Mouse (Mus musculus): ENCODE results near the gene Gm20379. TPM values are rescaled to one million over a fixed set of nuclear protein-coding genes. Genes with fewer than 3 reads are reported as not detected.

The Gm20379 gene
- polyA plus RNA-seq, 1 experiment from 2014 or later, result 1.5 TPM

GRCm38 (mm10) chr13:92301754-92302153 lies 4.0 kb upstream of the Gm20379 start:
- no peak overlapping the region for H3K4me3 ChIP-seq

GRCm38 (mm10) chr13:92302466-92302865 lies 3.3 kb upstream of the Gm20379 start:
- Histone ChIP-seq H3K4me2 (replicated peaks) (no peak overlapping the region), H3K36me3 (peaks cover 26% of the 10 kb centered on the region), H3K9me3 (no peaks in the 10 kb centered on the region), H3K27ac (no peak overlapping the region), H3K4me3 (no peak overlapping the region), H3K9ac (no peak overlapping the region), H3K27me3 (no peaks in the 10 kb centered on the region), H3K4me1 (peaks cover 37% of the 10 kb centered on the region)
- no peak for ATAC-seq (ENCODE audit: low FRiP score, low read depth)
- 46% methylated on average over 4 of the region's 4 CpGs for WGBS

More at GRCm38 (mm10) chr13:92301754-92302153, 4.0 kb upstream of the Gm20379 start:
- Histone ChIP-seq H3K4me2 (replicated peaks) (no peak overlapping the region), H3K27me3 (no peaks in the 10 kb centered on the region), H3K9me3 (no peaks in the 10 kb centered on the region), H3K36me3 (peaks cover 31% of the 10 kb centered on the region), H3K27ac (no peak overlapping the region), H3K4me1 (peaks cover 37% of the 10 kb centered on the region), H3K9ac (no peak overlapping the region)
- ATAC-seq (ENCODE audit: low FRiP score, low read depth), result no peak
- 36% methylated on average over 4 of the region's 4 CpGs for WGBS

GRCm38 (mm10) chr13:92303062-92303948 lies 2.5 kb upstream of the Gm20379 start:
- Histone ChIP-seq H3K27ac (no peak overlapping the region; the same call in 1 of the 2 replicates), H3K9me3 (no peaks in the 10 kb centered on the region), H3K27me3 (no peaks in the 10 kb centered on the region), H3K4me2 (replicated peaks) (no peak overlapping the region), H3K4me3 (no peak overlapping the region), H3K36me3 (peaks cover 34% of the 10 kb centered on the region), H3K4me1 (peaks cover 37% of the 10 kb centered on the region), H3K9ac (no peak overlapping the region)
- peak; percentile 55; the same call in 1 of the 2 replicates for ATAC-seq (ENCODE audit: low FRiP score, low read depth)
- WGBS, result 30% methylated on average over 8 of the region's 8 CpGs

- H3K27me3 ChIP-seq, result no peaks in the 10 kb centered on the region
- H3K9me3 ChIP-seq, result no peaks in the 10 kb centered on the region
- no peak overlapping the region for H3K9ac ChIP-seq
- no peak overlapping the region for H3K4me3 ChIP-seq
- H3K4me2 ChIP-seq (replicated peaks), result no peak overlapping the region
- peaks cover 39% of the 10 kb centered on the region for H3K36me3 ChIP-seq
- WGBS, result 93% methylated on average over 5 of the region's 5 CpGs
- no peak for ATAC-seq (ENCODE audit: low FRiP score, low read depth)
- H3K27ac ChIP-seq, result no peak overlapping the region
- H3K4me1 ChIP-seq, result peaks cover 37% of the 10 kb centered on the region
Measured at GRCm38 (mm10) chr13:92304291-92304690, 1.5 kb upstream of the Gm20379 start.

GRCm38 (mm10) chr13:92314613-92315012 lies 8.8 kb downstream of the Gm20379 start:
- WGBS, result 61% methylated on average over 5 of the region's 5 CpGs
- Histone ChIP-seq H3K36me3 (peaks cover 43% of the 10 kb centered on the region), H3K4me2 (replicated peaks) (no peak overlapping the region), H3K9ac (no peak overlapping the region), H3K4me3 (no peak overlapping the region), H3K27me3 (no peaks in the 10 kb centered on the region), H3K4me1 (peaks cover 8% of the 10 kb centered on the region), H3K9me3 (no peaks in the 10 kb centered on the region), H3K27ac (no peak overlapping the region)
- ATAC-seq (ENCODE audit: low FRiP score, low read depth), result no peak

GRCm38 (mm10) chr13:92320770-92321169 lies 15.0 kb downstream of the Gm20379 start:
- Histone ChIP-seq H3K4me3 (no peak overlapping the region), H3K27me3 (no peaks in the 10 kb centered on the region), H3K4me2 (replicated peaks) (no peak overlapping the region), H3K27ac (no peak overlapping the region), H3K36me3 (peaks cover 36% of the 10 kb centered on the region), H3K9ac (no peak overlapping the region), H3K4me1 (peaks cover 6% of the 10 kb centered on the region), H3K9me3 (no peaks in the 10 kb centered on the region)
- WGBS, result 52% methylated on average over 5 of the region's 5 CpGs
- no peak for ATAC-seq (ENCODE audit: low FRiP score, low read depth)

DNA sequence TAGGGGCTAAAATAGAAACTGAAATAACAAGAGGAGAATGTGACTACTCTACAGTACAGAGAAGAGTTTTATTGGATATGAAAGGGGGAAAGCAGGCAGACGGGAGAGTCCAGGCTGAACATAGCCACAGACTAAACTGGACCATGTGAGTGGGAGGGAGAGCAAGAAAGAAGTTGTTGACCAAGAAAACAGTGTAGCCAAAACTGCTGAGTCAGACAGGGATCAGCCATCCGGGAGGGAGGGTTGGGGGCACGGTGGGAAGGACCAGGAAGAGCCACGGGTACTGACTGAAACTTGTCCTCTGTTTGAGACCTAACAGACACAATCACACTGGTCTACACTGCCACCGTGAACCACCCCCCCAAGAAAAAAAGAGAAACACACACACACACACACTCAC lies 20.2 kb downstream of the Gm20379 start:
- Histone ChIP-seq H3K4me3 (no peak overlapping the region), H3K27me3 (no peaks in the 10 kb centered on the region), H3K9me3 (no peaks in the 10 kb centered on the region), H3K27ac (no peak overlapping the region), H3K9ac (no peak overlapping the region), H3K36me3 (peaks cover 24% of the 10 kb centered on the region), H3K4me1 (no peaks in the 10 kb centered on the region), H3K4me2 (replicated peaks) (no peak overlapping the region)
- ATAC-seq (ENCODE audit: low FRiP score, low read depth), result no peak
- 71% methylated on average over 5 of the region's 5 CpGs for WGBS

- peaks cover 14% of the 10 kb centered on the region for H3K36me3 ChIP-seq
- H3K27me3 ChIP-seq, result no peaks in the 10 kb centered on the region
- H3K4me2 ChIP-seq (replicated peaks), result no peak overlapping the region
- no peaks in the 10 kb centered on the region for H3K4me1 ChIP-seq
- no peak overlapping the region for H3K9ac ChIP-seq
- H3K9me3 ChIP-seq, result no peaks in the 10 kb centered on the region
- H3K4me3 ChIP-seq, result no peak overlapping the region
- no peak for ATAC-seq (ENCODE audit: low FRiP score, low read depth)
- WGBS, result 84% methylated on average over 2 of the region's 2 CpGs
- no peak overlapping the region for H3K27ac ChIP-seq
Measured at GRCm38 (mm10) chr13:92328000-92328399, 22.2 kb downstream of the Gm20379 start.

DNA sequence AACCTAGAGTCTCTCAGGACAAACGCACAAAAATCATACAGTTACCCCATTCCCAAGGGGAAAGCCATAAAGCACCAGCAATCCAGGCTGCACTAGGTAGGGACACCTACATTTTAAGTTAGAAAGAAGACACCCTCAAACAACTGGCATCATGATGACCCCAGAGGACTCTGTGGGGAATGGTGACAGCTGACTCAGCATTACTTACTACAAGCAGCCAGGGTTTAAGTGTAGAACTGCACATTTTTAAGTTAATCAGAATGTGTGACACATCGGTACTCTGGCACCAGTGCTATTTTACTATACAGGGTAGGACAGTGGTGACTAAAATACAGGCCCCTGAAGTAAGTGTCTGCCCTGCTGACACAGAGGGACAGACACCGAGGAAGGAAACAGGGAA lies 24.8 kb downstream of the Gm20379 start:
- H3K4me3 ChIP-seq, result no peak overlapping the region
- no peaks in the 10 kb centered on the region for H3K4me1 ChIP-seq
- H3K9ac ChIP-seq, result no peak overlapping the region
- H3K9me3 ChIP-seq, result no peaks in the 10 kb centered on the region
- peaks cover 14% of the 10 kb centered on the region for H3K36me3 ChIP-seq
- no peak overlapping the region for H3K4me2 ChIP-seq (replicated peaks)
- no peak overlapping the region for H3K27ac ChIP-seq
- WGBS, result 89% methylated on average over 3 of the region's 3 CpGs
- H3K27me3 ChIP-seq, result no peaks in the 10 kb centered on the region
- ATAC-seq (ENCODE audit: low FRiP score, low read depth), result no peak

DNA sequence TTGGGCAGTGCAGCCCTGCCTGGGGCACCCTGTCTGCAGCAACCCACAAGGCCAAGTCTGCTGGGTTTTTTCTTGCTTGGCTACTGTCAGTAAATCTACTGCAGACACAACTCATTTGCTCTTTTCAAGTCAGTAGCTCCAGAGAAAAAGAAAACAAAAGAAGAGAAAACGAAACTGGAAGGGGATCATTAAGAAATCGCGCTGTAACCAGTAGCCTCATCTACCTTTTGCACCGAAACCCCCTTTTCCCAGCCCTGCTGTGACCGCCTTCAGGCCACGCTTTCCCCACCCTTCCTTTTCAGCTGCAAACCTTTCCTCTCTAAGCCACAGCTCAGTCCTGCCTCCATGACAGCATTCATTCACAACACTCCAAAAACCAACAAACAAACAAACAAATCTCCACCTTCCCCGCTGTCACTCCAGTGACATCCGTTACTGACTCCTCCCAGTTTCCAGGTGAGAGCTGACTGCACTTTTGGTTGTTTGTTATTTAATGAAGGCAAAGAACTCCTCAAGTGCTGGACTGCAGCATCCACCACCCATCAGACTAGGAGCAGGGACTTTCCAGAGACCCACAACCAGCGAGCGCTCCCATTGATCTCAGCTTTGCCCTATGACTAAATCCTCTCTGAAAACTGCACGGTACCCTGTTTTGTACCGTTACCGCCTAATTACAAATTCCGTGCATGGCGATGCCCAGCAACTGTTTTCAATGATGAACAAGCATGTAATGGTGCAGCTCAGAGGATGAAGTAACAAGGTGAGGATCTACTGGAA lies 26.5 kb downstream of the Gm20379 start:
- no peak for ATAC-seq (ENCODE audit: low FRiP score, low read depth)
- no peak overlapping the region for H3K27ac ChIP-seq
- H3K4me2 ChIP-seq (replicated peaks), result no peak overlapping the region
- peaks cover 20% of the 10 kb centered on the region for H3K36me3 ChIP-seq
- no peak overlapping the region for H3K4me3 ChIP-seq
- H3K27me3 ChIP-seq, result no peaks in the 10 kb centered on the region
- H3K4me1 ChIP-seq, result no peaks in the 10 kb centered on the region
- H3K9me3 ChIP-seq, result no peaks in the 10 kb centered on the region
- 87% methylated on average over 15 of the region's 15 CpGs for WGBS
- H3K9ac ChIP-seq, result no peak overlapping the region

GRCm38 (mm10) chr13:92336857-92337256 lies 31.1 kb downstream of the Gm20379 start:
- ATAC-seq (ENCODE audit: low FRiP score, low read depth), result no peak
- Histone ChIP-seq H3K9ac (no peak overlapping the region), H3K4me1 (no peaks in the 10 kb centered on the region), H3K4me3 (no peak overlapping the region), H3K27me3 (no peaks in the 10 kb centered on the region), H3K36me3 (peaks cover 22% of the 10 kb centered on the region), H3K27ac (no peak overlapping the region), H3K9me3 (no peaks in the 10 kb centered on the region), H3K4me2 (replicated peaks) (no peak overlapping the region)
- 87% methylated on average over 1 of the region's 1 CpGs for WGBS

DNA sequence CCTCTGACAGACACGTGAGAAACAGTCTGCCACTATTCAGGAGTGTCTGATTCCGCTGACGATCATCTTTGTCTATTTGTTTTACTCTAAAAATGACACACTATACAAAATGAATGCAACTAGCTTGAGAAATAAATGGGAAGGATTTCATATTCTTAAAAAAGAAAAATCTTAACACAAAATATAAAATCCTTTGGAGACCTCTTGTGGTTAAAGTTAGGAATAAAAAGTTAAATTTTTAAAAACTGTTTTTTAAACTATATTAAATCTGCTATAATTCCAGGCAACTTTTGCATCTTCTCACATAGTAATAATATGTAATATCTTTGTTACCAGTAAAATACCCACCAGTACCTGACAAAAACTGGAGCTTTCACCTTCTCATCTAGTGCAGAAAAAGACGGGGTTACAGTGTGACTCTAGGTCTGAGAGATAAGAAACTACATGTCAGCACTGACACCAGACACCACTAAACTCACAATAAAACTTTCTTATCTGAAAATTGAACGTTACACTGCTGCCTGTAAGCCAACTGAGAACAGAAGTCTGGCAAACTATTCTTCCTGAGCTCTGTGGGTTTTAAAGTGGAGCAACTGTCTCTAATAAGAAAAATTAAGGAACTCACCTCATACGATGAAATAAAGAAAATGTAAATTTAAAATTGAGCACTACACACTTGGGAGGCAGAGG lies 32.1 kb downstream of the Gm20379 start:
- H3K4me2 ChIP-seq (replicated peaks), result no peak overlapping the region

More for the DNA sequence above, 32.1 kb downstream of the Gm20379 start:
- Histone ChIP-seq H3K4me1 (no peaks in the 10 kb centered on the region), H3K36me3 (peaks cover 30% of the 10 kb centered on the region), H3K27me3 (no peaks in the 10 kb centered on the region), H3K27ac (no peak overlapping the region), H3K9ac (no peak overlapping the region), H3K9me3 (no peaks in the 10 kb centered on the region), H3K4me3 (no peak overlapping the region)
- WGBS, result 80% methylated on average over 6 of the region's 6 CpGs
- ATAC-seq (ENCODE audit: low FRiP score, low read depth), result no peak

Measured in limb, embryonic 13.5 days (tissue).